Comparison of ENCODE assay signal across 13 mouse cellular contexts in the genomic region with DNA sequence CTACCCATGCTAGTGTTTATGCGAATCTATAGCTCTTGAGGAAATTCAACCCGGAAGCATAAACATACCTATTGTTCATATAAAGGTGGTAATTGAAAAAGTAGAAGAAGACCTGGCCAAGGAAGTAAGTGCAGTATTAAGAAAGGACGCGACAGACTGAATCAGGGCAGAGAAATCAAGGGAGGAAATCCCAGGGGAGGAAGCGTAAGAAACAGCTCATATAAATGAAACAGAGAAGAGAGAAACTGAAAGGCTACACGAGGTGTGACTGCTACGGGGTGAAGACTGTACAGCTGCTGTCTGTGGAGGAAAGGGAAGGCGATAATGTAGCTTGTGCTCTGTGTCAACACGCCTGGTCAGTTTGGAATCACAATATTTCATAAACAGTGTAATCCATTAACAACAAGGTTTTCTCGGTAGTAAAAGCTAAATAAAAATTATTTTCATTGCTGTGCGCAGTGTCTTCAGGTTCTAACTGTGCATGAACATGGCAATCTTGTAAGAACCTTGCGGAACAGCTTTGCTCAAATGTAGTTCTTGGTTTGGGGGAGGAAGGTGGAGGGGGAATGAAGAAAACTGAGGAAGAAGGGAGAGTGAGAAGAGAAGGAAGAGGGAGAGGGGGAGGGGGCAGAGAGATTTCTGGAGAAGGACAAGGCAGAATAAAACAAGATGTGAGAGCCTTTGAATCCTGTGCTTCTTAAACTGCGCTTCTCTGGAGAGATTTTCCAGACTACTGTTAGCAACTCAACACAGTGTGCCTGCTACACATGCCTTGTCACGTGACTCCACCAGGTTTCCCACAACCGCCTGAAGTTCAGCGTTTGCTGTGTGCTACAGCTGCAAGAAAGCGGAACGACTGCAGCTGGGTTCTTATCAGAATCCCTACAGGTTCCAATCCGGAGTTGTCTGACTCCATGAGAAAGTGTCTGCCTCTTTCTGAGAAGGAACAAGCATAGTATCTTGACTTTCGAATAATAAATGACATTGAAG. TPM values are rescaled to one million over a fixed set of nuclear protein-coding genes. Genes with fewer than 3 reads are reported as not detected.
DNase-seq lines count a peak whose midpoint lies in the region; ATAC-seq and TF ChIP-seq lines count a peak whose summit lies in the region.
"Had no signal": no experiment of that assay in that cellular context is flagged by ENCODE, and none has a peak within 500 bp of the region (broad histone marks: within the 10 kb centered on the region; RNA-seq: fewer than 3 reads in every experiment).

No protein-coding gene starts in this region.

- TF ChIP-seq CTCF in liver, postnatal 0 days (IDR thresholded peaks at IDR 0.05; ENCODE audit: low read depth): no peak

- peak; percentile 40 to 44 for DNase-seq in spleen, postnatal 36 days (ENCODE audit: low spot score in 2 of 2)
- no peak for DNase-seq in spleen, postnatal 14 days (ENCODE audit: low spot score in 2 of 2)
- DNase-seq in liver, postnatal 0 days: no peak
- DNase-seq in kidney, postnatal 25 days: no peak
- no peak for DNase-seq in embryo, embryonic 10 days (ENCODE audit: low spot score)
- DNase-seq in right cerebral cortex, postnatal 10 days (ENCODE audit: low spot score in 2 of 2): no peak
- DNase-seq: gastrocnemius, postnatal 36 days; right cerebral cortex, postnatal 4 days had no signal

- H3K9me3 ChIP-seq in heart, embryonic 11.5 days (replicated peaks; ENCODE audit: control insufficient read depth, low read length): no peaks in the 10 kb centered on the region
- no peaks in the 10 kb centered on the region for H3K9me3 ChIP-seq in liver, postnatal 0 days (ENCODE audit: low read length)
- H3K9me3 ChIP-seq in forebrain, embryonic 16.5 days (ENCODE audit: control insufficient read depth, low read length): no peaks in the 10 kb centered on the region
- H3K9me3 ChIP-seq: embryonic facial prominence, embryonic 13.5 days; limb, embryonic 13.5 days had no signal

- peak; percentile 61; the same call in 1 of the 2 replicates for ATAC-seq in heart, embryonic 11.5 days (replicated peaks; ENCODE audit: insufficient number of reproducible peaks, low FRiP score, low TSS enrichment)
- ATAC-seq in liver, postnatal 0 days: peak; percentile 38
- no peak for ATAC-seq in forebrain, embryonic 16.5 days

- no peak overlapping the region; the same call in 1 of the 2 replicates for H3K4me2 ChIP-seq in heart, embryonic 11.5 days
- H3K4me2 ChIP-seq in liver, postnatal 0 days (ENCODE audit: low read depth, low read length): peak overlapping the region; percentile 20; the same call in 1 of the 2 replicates
- H3K4me2 ChIP-seq in forebrain, embryonic 16.5 days (ENCODE audit: low read length): no peak overlapping the region
- H3K4me2 ChIP-seq: embryonic facial prominence, embryonic 13.5 days; limb, embryonic 13.5 days had no signal

- no peak for TF ChIP-seq EP300 in liver, postnatal 0 days (IDR thresholded peaks at IDR 0.05; ENCODE audit: low read depth)

- WGBS in heart, embryonic 11.5 days (ENCODE audit: insufficient replicate concordance): 56% methylated on average over 20 of the region's 20 CpGs
- WGBS in liver, postnatal 0 days (ENCODE audit: insufficient replicate concordance): 58% methylated on average over 20 of the region's 20 CpGs
- WGBS in forebrain, embryonic 16.5 days: 84% methylated on average over 20 of the region's 20 CpGs

- H3K4me1 ChIP-seq in heart, embryonic 11.5 days (ENCODE audit: control insufficient read depth, insufficient read depth, low read length): no peaks in the 10 kb centered on the region
- H3K4me1 ChIP-seq in liver, postnatal 0 days (ENCODE audit: insufficient read depth): 0 out of 2 replicates have a peak, but pooled peaks cover 3% of the 10 kb centered on the region
- H3K4me1 ChIP-seq in forebrain, embryonic 16.5 days (replicated peaks; ENCODE audit: control insufficient read depth, insufficient read depth, low read length): no peaks in the 10 kb centered on the region
- H3K4me1 ChIP-seq: embryonic facial prominence, embryonic 13.5 days; limb, embryonic 13.5 days had no signal

- no peaks in the 10 kb centered on the region for H3K27me3 ChIP-seq in heart, embryonic 11.5 days (ENCODE audit: control insufficient read depth, insufficient read depth, low read length)
- no peaks in the 10 kb centered on the region for H3K27me3 ChIP-seq in liver, postnatal 0 days (ENCODE audit: insufficient read depth, low read length)
- H3K27me3 ChIP-seq in forebrain, embryonic 16.5 days (replicated peaks; ENCODE audit: control insufficient read depth, insufficient read depth, low read length): no peaks in the 10 kb centered on the region
- H3K27me3 ChIP-seq: embryonic facial prominence, embryonic 13.5 days; limb, embryonic 13.5 days had no signal

- H3K36me3 ChIP-seq in heart, embryonic 11.5 days (ENCODE audit: control insufficient read depth, insufficient read depth, low read length): peaks cover 4% of the 10 kb centered on the region; the same call in 1 of the 2 replicates
- peaks cover 13% of the 10 kb centered on the region for H3K36me3 ChIP-seq in liver, postnatal 0 days (replicated peaks; ENCODE audit: insufficient read depth, low read length)
- H3K36me3 ChIP-seq in forebrain, embryonic 16.5 days (ENCODE audit: control insufficient read depth, insufficient read depth): no peaks in the 10 kb centered on the region

- no peak overlapping the region for H3K27ac ChIP-seq in heart, embryonic 11.5 days (ENCODE audit: low read depth, low read length)
- peak overlapping the region; percentile 17; the same call in 1 of the 2 replicates for H3K27ac ChIP-seq in liver, postnatal 0 days (ENCODE audit: low read depth)
- H3K27ac ChIP-seq in forebrain, embryonic 16.5 days (ENCODE audit: low read length): no peak overlapping the region
- H3K27ac ChIP-seq: embryonic facial prominence, embryonic 13.5 days; limb, embryonic 13.5 days had no signal

- H3K4me3 ChIP-seq in heart, embryonic 11.5 days (ENCODE audit: low read depth, low read length): no peak overlapping the region
- 0 out of 2 replicates have a peak overlapping the region, but pooled peaks have one; percentile 4 for H3K4me3 ChIP-seq in liver, postnatal 0 days (ENCODE audit: low read depth, low read length)
- H3K4me3 ChIP-seq in forebrain, embryonic 16.5 days (replicated peaks; ENCODE audit: low read length): no peak overlapping the region
- H3K4me3 ChIP-seq: embryonic facial prominence, embryonic 13.5 days; limb, embryonic 13.5 days had no signal

- H3K9ac ChIP-seq in heart, embryonic 11.5 days (ENCODE audit: low read depth, low read length): no peak overlapping the region
- H3K9ac ChIP-seq in liver, postnatal 0 days (replicated peaks): no peak overlapping the region
- H3K9ac ChIP-seq in forebrain, embryonic 16.5 days (replicated peaks; ENCODE audit: low read depth, low read length): no peak overlapping the region
- H3K9ac ChIP-seq: embryonic facial prominence, embryonic 13.5 days; limb, embryonic 13.5 days had no signal

RNA-seq across cellular contexts. Expression of gene Cpox, which starts 15.8 kb away (rescaled TPM):
- 45.7 and 67.7 TPM in 2 replicates for polyA plus RNA-seq in heart, embryonic 11.5 days (2014; fragmentation: Nextera tagmentation; extraction: Ambion mirVana)
- 178 and 189 TPM in 2 replicates for polyA plus RNA-seq in liver, postnatal 0 days (2015; fragmentation: Nextera tagmentation; extraction: Ambion mirVana)
- polyA plus RNA-seq in forebrain, embryonic 16.5 days (2015; fragmentation: Nextera tagmentation; extraction: Ambion mirVana): 8.5 and 11.1 TPM in 2 replicates

RNA-seq across cellular contexts. Expression of gene Gpr15, which starts 33.0 kb away (rescaled TPM):
- not detected in 2 replicates for polyA plus RNA-seq in heart, embryonic 11.5 days (2014; fragmentation: Nextera tagmentation; extraction: Ambion mirVana)
- polyA plus RNA-seq in liver, postnatal 0 days (2015; fragmentation: Nextera tagmentation; extraction: Ambion mirVana): 0.11 TPM in 1 of 2 replicates, not detected in the other
- polyA plus RNA-seq in forebrain, embryonic 16.5 days (2015; fragmentation: Nextera tagmentation; extraction: Ambion mirVana): not detected in 2 replicates
- polyA plus RNA-seq: limb, embryonic 13.5 days had no signal

RNA-seq across cellular contexts. Expression of gene Cldnd1, which starts 41.9 kb away (rescaled TPM):
- 113 and 122 TPM in 2 replicates for polyA plus RNA-seq in heart, embryonic 11.5 days (2014; fragmentation: Nextera tagmentation; extraction: Ambion mirVana)
- 23.8 and 28.4 TPM in 2 replicates for polyA plus RNA-seq in liver, postnatal 0 days (2015; fragmentation: Nextera tagmentation; extraction: Ambion mirVana)
- polyA plus RNA-seq in forebrain, embryonic 16.5 days (2015; fragmentation: Nextera tagmentation; extraction: Ambion mirVana): 118 and 119 TPM in 2 replicates

RNA-seq across cellular contexts. Expression of gene E330017A01Rik, which starts 47.3 kb away (rescaled TPM):
- polyA plus RNA-seq in heart, embryonic 11.5 days (2014; fragmentation: Nextera tagmentation; extraction: Ambion mirVana): not detected in 2 replicates
- polyA plus RNA-seq in liver, postnatal 0 days (2015; fragmentation: Nextera tagmentation; extraction: Ambion mirVana): not detected in 2 replicates
- not detected in 2 replicates for polyA plus RNA-seq in forebrain, embryonic 16.5 days (2015; fragmentation: Nextera tagmentation; extraction: Ambion mirVana)
- polyA plus RNA-seq: embryonic facial prominence, embryonic 13.5 days; large intestine, adult 2 months; limb, embryonic 13.5 days had no signal

Comparison
In these comparisons a context has a peak if more than half of its experiments do, and no peak if none do; other contexts are left out.
1. DNase-seq: peak in spleen, postnatal 36 days (2 of 2); none in spleen, postnatal 14 days (0 of 2), liver, postnatal 0 days (single experiment), kidney, postnatal 25 days (0 of 2), embryo, embryonic 10 days (single experiment) and right cerebral cortex, postnatal 10 days (0 of 2).